Mouse (Mus musculus) cerebellum, adult 2 months (tissue): ENCODE measurements around the gene Rpl7a.

Experiments
- CTCF ChIP-seq: fragments of 200-500 bp; IDR thresholded peaks from 2 replicates; pipeline ENCODE4 v1.5.1; 2011; ENCODE audit warnings: low read depth, mild to moderate bottlenecking, control low read depth, low read length, moderate library complexity, borderline replicate concordance; ENCODE audit not compliant: insufficient read depth
- POLR2A ChIP-seq: fragments of 200-500 bp; IDR thresholded peaks from 2 replicates; pipeline ENCODE4 v1.6.1; 2011; ENCODE audit warnings: low read length, control low read depth, borderline replicate concordance; ENCODE audit not compliant: insufficient read depth

DNA sequence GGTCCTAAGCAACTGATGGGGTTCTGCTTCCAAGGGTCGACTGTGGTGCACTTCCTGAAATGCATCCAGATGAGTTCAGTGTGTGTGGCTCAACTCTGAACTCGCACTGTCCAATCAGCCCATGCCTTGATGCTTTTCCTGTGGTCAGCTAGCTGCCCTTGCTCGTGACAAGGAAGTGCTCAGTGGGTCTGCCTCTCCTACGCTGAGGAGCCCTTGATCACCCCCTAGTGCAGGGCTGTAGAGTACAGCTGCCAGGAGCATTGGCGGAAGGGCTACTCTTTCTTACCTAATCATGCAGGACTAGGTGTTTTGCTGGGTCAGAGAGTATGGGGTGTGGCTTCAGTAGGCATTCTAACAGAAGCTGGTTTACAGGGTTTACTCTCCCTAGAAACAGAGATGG lies 31.0 kb downstream of the Rpl7a start:
- TF ChIP-seq POLR2A, result no peak
- TF ChIP-seq CTCF, result no peak
